In genomic region chr4:155251147-155251546, GRCm38 (mm10) we compare ENCODE assay signal across 9 mouse cellular contexts. TPM values are rescaled to one million over a fixed set of nuclear protein-coding genes. Genes with fewer than 3 reads are reported as not detected.
A peak's percentile ranks its signal among the peaks of the same experiment; 100 is the strongest.
DNase-seq lines count a peak whose midpoint lies in the region; ATAC-seq lines count a peak whose summit lies in the region.
"Had no signal": no experiment of that assay in that cellular context is flagged by ENCODE, and none has a peak within 500 bp of the region (broad histone marks: within the 10 kb centered on the region; RNA-seq: fewer than 3 reads in every experiment).

No protein-coding gene starts in this region.

- WGBS in heart, embryonic 16.5 days = 74% methylated on average over 3 of the region's 3 CpGs
- 67% methylated on average over 3 of the region's 3 CpGs for WGBS in hindbrain, embryonic 12.5 days
- WGBS in midbrain, embryonic 13.5 days = 60% methylated on average over 3 of the region's 3 CpGs

- H3K36me3 ChIP-seq in heart, embryonic 16.5 days (ENCODE audit: control insufficient read depth, insufficient read depth) = peaks cover 2% of the 10 kb centered on the region; the same call in 1 of the 2 replicates
- peaks cover 13% of the 10 kb centered on the region for H3K36me3 ChIP-seq in hindbrain, embryonic 12.5 days
- peaks cover 14% of the 10 kb centered on the region for H3K36me3 ChIP-seq in midbrain, embryonic 13.5 days

- H3K4me3 ChIP-seq in heart, embryonic 16.5 days (ENCODE audit: low read length) = no peak overlapping the region
- H3K4me3 ChIP-seq in hindbrain, embryonic 12.5 days = peak overlapping the region; percentile 63
- peak overlapping the region; percentile 60 for H3K4me3 ChIP-seq in midbrain, embryonic 13.5 days (replicated peaks)

- no peak overlapping the region for H3K27ac ChIP-seq in heart, embryonic 16.5 days (ENCODE audit: low read length)
- H3K27ac ChIP-seq in hindbrain, embryonic 12.5 days = no peak overlapping the region
- H3K27ac ChIP-seq in midbrain, embryonic 13.5 days = no peak overlapping the region; the same call in 1 of the 2 replicates

- H3K4me2 ChIP-seq in heart, embryonic 16.5 days (ENCODE audit: low read depth, low read length) = peak overlapping the region; percentile 96
- H3K4me2 ChIP-seq in hindbrain, embryonic 12.5 days (replicated peaks) = peak overlapping the region; percentile 92
- peak overlapping the region; percentile 90 for H3K4me2 ChIP-seq in midbrain, embryonic 13.5 days (replicated peaks)

- DNase-seq in heart, adult 8-10 months (ENCODE audit: low spot score) = no peak
- DNase-seq in cerebellum, adult 9-11 months = peak; percentile 74
- DNase-seq in adipocyte (ENCODE audit: low spot score) = no peak
- DNase-seq in frontal cortex, postnatal 10 days (ENCODE audit: low spot score in 2 of 2) = no peak
- no peak for DNase-seq in urinary bladder, adult 18-20 months (ENCODE audit: low spot score in 2 of 2)

- peaks cover 3% of the 10 kb centered on the region; the same call in 1 of the 2 replicates for H3K9me3 ChIP-seq in heart, embryonic 16.5 days (replicated peaks; ENCODE audit: control insufficient read depth, low read length)
- H3K9me3 ChIP-seq in hindbrain, embryonic 12.5 days (replicated peaks) = no peaks in the 10 kb centered on the region
- no peaks in the 10 kb centered on the region for H3K9me3 ChIP-seq in midbrain, embryonic 13.5 days
- H3K9me3 ChIP-seq: G1E had no signal

- H3K27me3 ChIP-seq in heart, embryonic 16.5 days (ENCODE audit: control insufficient read depth, insufficient read depth, low read length) = no peaks in the 10 kb centered on the region
- H3K27me3 ChIP-seq in hindbrain, embryonic 12.5 days = no peaks in the 10 kb centered on the region
- no peaks in the 10 kb centered on the region for H3K27me3 ChIP-seq in midbrain, embryonic 13.5 days

- H3K9ac ChIP-seq in heart, embryonic 16.5 days (ENCODE audit: low read length) = no peak overlapping the region
- peak overlapping the region; percentile 88 for H3K9ac ChIP-seq in hindbrain, embryonic 12.5 days
- H3K9ac ChIP-seq in midbrain, embryonic 13.5 days (replicated peaks) = peak overlapping the region; percentile 86

- peaks cover 10% of the 10 kb centered on the region for H3K4me1 ChIP-seq in heart, embryonic 16.5 days (ENCODE audit: control insufficient read depth, insufficient read depth, low read length)
- H3K4me1 ChIP-seq in hindbrain, embryonic 12.5 days = peaks cover 29% of the 10 kb centered on the region
- peaks cover 36% of the 10 kb centered on the region for H3K4me1 ChIP-seq in midbrain, embryonic 13.5 days (replicated peaks)

- no peak for ATAC-seq in heart, embryonic 16.5 days (replicated peaks; ENCODE audit: extremely low read depth, insufficient read depth, low FRiP score)
- no peak for ATAC-seq in hindbrain, embryonic 12.5 days (ENCODE audit: low FRiP score)
- ATAC-seq in midbrain, embryonic 13.5 days = no peak

RNA-seq across cellular contexts. Expression of gene Faap20, which starts 1.5 kb away (rescaled TPM):
- polyA plus RNA-seq in heart, embryonic 16.5 days (2015; fragmentation: Nextera tagmentation; extraction: Ambion mirVana) = 68.4 and 73.8 TPM in 2 replicates
- 10 to 100 TPM; 12.4 to 17.8 (median 15.9) TPM for total RNA-seq in heart, adult 8-10 months (2022)
- polyA plus RNA-seq in hindbrain, embryonic 12.5 days (2016; fragmentation: Nextera tagmentation; extraction: Ambion mirVana) = 90.8 and 98.6 TPM in 2 replicates
- polyA plus RNA-seq in midbrain, embryonic 13.5 days (2015; fragmentation: Nextera tagmentation; extraction: Ambion mirVana) = 91.2 and 92.7 TPM in 2 replicates

RNA-seq across cellular contexts. Expression of gene Ski, which starts 28.8 kb away (rescaled TPM):
- polyA plus RNA-seq in heart, embryonic 16.5 days (2015; fragmentation: Nextera tagmentation; extraction: Ambion mirVana) = 12.1 and 12.3 TPM in 2 replicates
- 10 to 100 TPM; 44.5 to 53.3 (median 49.0) TPM for total RNA-seq in heart, adult 8-10 months (2022)
- polyA plus RNA-seq in hindbrain, embryonic 12.5 days (2016; fragmentation: Nextera tagmentation; extraction: Ambion mirVana) = 12.6 and 13.5 TPM in 2 replicates
- polyA plus RNA-seq in midbrain, embryonic 13.5 days (2015; fragmentation: Nextera tagmentation; extraction: Ambion mirVana) = 9.3 and 9.9 TPM in 2 replicates
